Mouse (Mus musculus) testis, adult 2 months (tissue): ENCODE data around the gene Nisch. TPM values are rescaled to one million over a fixed set of nuclear protein-coding genes. Genes with fewer than 3 reads are reported as not detected.

Experiments
- H3K27ac ChIP-seq: fragments of 200-500 bp; 2 replicates; pipeline ENCODE4 v1.5.1; 2012; ENCODE audit warnings: low read depth, low read length; ENCODE audit not compliant: control insufficient read depth, insufficient read depth
- H3K27me3 ChIP-seq: fragments of 200-500 bp; 2 replicates; pipeline ENCODE4 v1.6.1; 2012; ENCODE audit warnings: mild to moderate bottlenecking, low read length, moderate library complexity; ENCODE audit not compliant: control insufficient read depth, insufficient read depth
- H3K36me3 ChIP-seq: fragments of 200-500 bp; 2 replicates; pipeline ENCODE4 v1.6.1; 2012; ENCODE audit warnings: mild to moderate bottlenecking, low read length; ENCODE audit not compliant: control insufficient read depth, insufficient read depth
- H3K4me1 ChIP-seq: fragments of 200-500 bp; 2 replicates; pipeline ENCODE4 v1.6.1; 2012; ENCODE audit warnings: low read length; ENCODE audit not compliant: control insufficient read depth, insufficient read depth
- H3K4me3 ChIP-seq: fragments of 200-500 bp; 2 replicates; pipeline ENCODE4 v1.5.1; 2012; ENCODE audit warnings: low read depth, mild to moderate bottlenecking, low read length, moderate library complexity, mixed read lengths; ENCODE audit not compliant: control insufficient read depth
- CTCF ChIP-seq: fragments of 200-500 bp; IDR thresholded peaks from 2 replicates; pipeline ENCODE4 v1.5.1; 2012; ENCODE audit warnings: low read depth, mild to moderate bottlenecking, inconsistent platforms, low read length, moderate library complexity; ENCODE audit not compliant: control insufficient read depth, insufficient read depth, insufficient replicate concordance
- POLR2A ChIP-seq: fragments of 200-500 bp; IDR thresholded peaks from 2 replicates; pipeline ENCODE4 v1.6.1; 2012; ENCODE audit warnings: low read depth, mild to moderate bottlenecking, inconsistent platforms, low read length, moderate library complexity; ENCODE audit not compliant: control insufficient read depth
- polyA plus RNA-seq: library from polyadenylated mRNA; depleted of rRNA; stranded (reverse); fragments of >200 nt; gene quantifications from 2 replicates; pipeline ENCODE4 v1.2.3, GENCODE M21; 2012; rRNA removed

Gene Nisch
- polyA plus RNA-seq, 1 experiment, result 62.1 TPM

GRCm38 (mm10) chr14:31129326-31130235 is 87.2 kb downstream of the Nisch start:
- no peak overlapping the region for H3K27ac ChIP-seq
- peak overlapping the region; percentile 93; the same call in 1 of the 2 replicates for H3K4me3 ChIP-seq
- H3K4me1 ChIP-seq, result peaks cover 35% of the 10 kb centered on the region
- TF ChIP-seq CTCF, result no peak
- TF ChIP-seq POLR2A, result no peak
- no peaks in the 10 kb centered on the region for H3K27me3 ChIP-seq
- no peaks in the 10 kb centered on the region for H3K36me3 ChIP-seq

DNA sequence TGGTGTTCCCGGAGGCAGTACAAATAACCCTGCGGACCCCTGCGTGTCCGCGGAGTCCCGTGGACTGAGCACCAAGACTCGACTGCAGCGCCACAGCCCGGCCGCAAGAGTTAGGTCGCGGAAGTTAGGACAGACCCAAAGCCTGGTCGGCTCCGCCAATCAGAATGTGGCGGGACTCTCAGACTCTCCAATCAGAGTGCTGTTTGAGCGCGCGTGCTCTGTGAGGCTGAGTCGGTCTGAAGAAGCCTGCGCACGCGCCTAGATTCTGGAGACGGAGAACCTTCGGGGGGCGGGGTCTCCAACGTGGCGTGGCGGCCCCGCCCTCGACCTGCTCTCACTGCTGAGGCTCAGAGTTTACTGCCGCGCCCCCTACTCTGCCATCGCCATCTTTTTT is 87.9 kb downstream of the Nisch start, which contains the start of gene Smim4:
Smim4 (minus strand) TSS at position 131 of the 394 bp plus-strand sequence.
- Histone ChIP-seq H3K4me1 (peaks cover 35% of the 10 kb centered on the region), H3K4me3 (peak within 1 kb of the TSS; percentile 93), H3K27me3 (no peaks in the 10 kb centered on the region), H3K36me3 (no peaks in the 10 kb centered on the region), H3K27ac (peak within 1 kb of the TSS; percentile 80)
- TF ChIP-seq POLR2A (peak; percentile 85), CTCF (peak; percentile 26; the same call in 1 of the 2 replicates)

- Histone ChIP-seq H3K4me3 (peak overlapping the region; percentile 93), H3K4me1 (peaks cover 35% of the 10 kb centered on the region), H3K27ac (peak overlapping the region; percentile 80), H3K36me3 (no peaks in the 10 kb centered on the region), H3K27me3 (no peaks in the 10 kb centered on the region)
- TF ChIP-seq POLR2A, result no peak
Measured at GRCm38 (mm10) chr14:31128101-31128825, 88.5 kb downstream of the Nisch start.

DNA sequence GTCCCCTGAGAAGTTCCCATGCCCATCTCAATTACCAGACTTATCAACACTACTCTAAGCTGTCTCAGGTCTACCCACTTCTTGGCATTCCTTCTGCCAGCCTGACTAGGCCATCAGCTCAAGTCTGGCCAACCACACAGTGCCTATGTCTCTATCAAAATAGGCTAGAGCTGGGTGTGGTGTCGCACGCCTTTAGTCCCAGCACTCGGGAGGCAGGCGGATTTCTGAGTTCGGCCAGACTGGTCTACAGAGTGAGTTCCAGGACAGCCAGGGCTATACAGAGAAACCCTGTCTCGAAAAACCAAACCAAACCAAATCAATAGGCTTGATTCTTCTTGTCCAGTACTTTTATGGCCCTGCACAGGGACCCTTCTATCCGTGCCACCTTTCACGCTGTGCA is 89.9 kb downstream of the Nisch start:
- Histone ChIP-seq H3K4me1 (peaks cover 31% of the 10 kb centered on the region), H3K27me3 (no peaks in the 10 kb centered on the region), H3K27ac (no peak overlapping the region), H3K36me3 (no peaks in the 10 kb centered on the region; the same call in 1 of the 2 replicates), H3K4me3 (no peak overlapping the region)
- TF ChIP-seq CTCF, result no peak
- no peak for TF ChIP-seq POLR2A

DNA sequence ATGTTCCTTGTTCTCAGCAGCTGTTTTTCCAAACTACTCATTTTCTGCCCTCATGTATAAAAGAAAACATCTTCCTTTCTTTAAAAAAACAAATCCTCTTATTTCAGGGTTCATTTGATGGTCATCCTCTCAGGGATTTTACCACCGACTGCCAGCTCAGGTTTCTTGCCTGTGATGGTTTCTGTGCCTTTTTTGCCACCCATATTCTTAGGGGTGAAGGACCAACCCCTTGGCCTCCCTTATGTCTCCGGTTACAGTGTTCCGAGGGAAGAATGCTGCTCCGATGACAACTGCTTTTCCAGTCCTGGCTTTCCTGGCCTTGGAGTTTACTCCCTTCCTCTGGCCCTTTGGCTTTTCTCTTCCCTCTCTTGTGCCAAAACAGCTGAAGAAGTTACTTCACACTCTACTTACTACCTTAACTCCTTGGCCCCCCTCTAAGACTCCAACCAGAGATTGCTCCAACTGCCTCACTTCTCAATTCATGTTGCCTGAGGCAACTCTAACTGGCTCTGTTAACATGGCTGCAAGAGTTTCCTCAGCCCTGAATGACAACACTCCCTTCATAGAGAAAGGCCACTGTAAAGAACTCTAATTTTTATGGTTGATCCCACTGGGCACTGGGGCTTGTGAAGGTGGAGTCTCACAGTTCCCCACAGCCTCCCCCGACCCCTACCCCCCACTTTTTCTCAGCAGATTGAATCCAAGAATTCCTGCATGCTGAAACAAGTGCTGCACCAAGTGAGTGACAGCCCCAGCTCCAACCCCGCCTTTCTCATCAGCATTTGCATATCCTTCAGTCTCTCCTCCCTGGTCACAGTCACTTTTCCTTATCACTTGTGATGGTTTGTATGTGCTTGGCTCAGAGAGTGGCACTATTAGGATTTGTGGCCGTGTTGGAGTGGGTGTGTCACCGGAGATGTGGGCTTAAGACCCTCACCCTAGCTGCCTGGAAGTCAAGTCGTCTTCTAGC is 91.4 kb downstream of the Nisch start:
- no peak overlapping the region for H3K4me3 ChIP-seq
- TF ChIP-seq CTCF, result no peak
- no peak for TF ChIP-seq POLR2A
- no peaks in the 10 kb centered on the region for H3K27me3 ChIP-seq
- no peaks in the 10 kb centered on the region; the same call in none of the 2 replicates for H3K36me3 ChIP-seq
- peaks cover 20% of the 10 kb centered on the region for H3K4me1 ChIP-seq
- H3K27ac ChIP-seq, result peak overlapping the region; percentile 28; the same call in 1 of the 2 replicates

Other genes starting within 250 kb of the Nisch start
- gene Glt8d1, start 215.5 kb downstream of the Nisch start, polyA plus RNA-seq, result 170 and 200 TPM in 2 replicates
- gene Spcs1, start 215.3 kb downstream of the Nisch start, polyA plus RNA-seq, result 613 and 684 TPM in 2 replicates
- gene Pbrm1, start 197.8 kb downstream of the Nisch start, polyA plus RNA-seq, result 8.3 and 8.5 TPM in 2 replicates
- 16.2 and 18.1 TPM in 2 replicates for gene Gnl3, start 197.8 kb downstream of the Nisch start, polyA plus RNA-seq
- gene Smim4, start 88.0 kb downstream of the Nisch start, polyA plus RNA-seq, result 8.9 and 11.8 TPM in 2 replicates
- 24.4 and 27.4 TPM in 2 replicates for gene Nt5dc2, start 85.9 kb downstream of the Nisch start, polyA plus RNA-seq
- 8.0 and 9.2 TPM in 2 replicates for gene Stab1, start 48.3 kb downstream of the Nisch start, polyA plus RNA-seq
- gene Tnnc1, start 8.6 kb downstream of the Nisch start, polyA plus RNA-seq, result 0.48 and 0.59 TPM in 2 replicates
- 0.65 and 0.79 TPM in 2 replicates for gene Sema3g, start 914 bp upstream of the Nisch start, polyA plus RNA-seq
- 1,194 and 1,232 TPM in 2 replicates for gene Phf7, start 34.4 kb upstream of the Nisch start, polyA plus RNA-seq
- 84.1 and 84.7 TPM in 2 replicates for gene Bap1, start 34.5 kb upstream of the Nisch start, polyA plus RNA-seq
- 54.0 and 54.2 TPM in 2 replicates for gene Dnah1, start 107.0 kb upstream of the Nisch start, polyA plus RNA-seq
- gene Capn7, start 119.7 kb upstream of the Nisch start, polyA plus RNA-seq, result 6.5 and 8.5 TPM in 2 replicates
- gene Sh3bp5, start 219.1 kb upstream of the Nisch start, polyA plus RNA-seq, result 39.6 and 41.2 TPM in 2 replicates